Mouse (Mus musculus) thymus, adult 18-20 months (tissue): ENCODE data around the gene Cfap74.
"Not testable (repeated sequence)": the region's sequence is repeated elsewhere in the genome, so short reads cannot be mapped to it uniquely, and the experiment has no call there.

ENCODE experiments used
- DNase-seq, 2 experiments: peaks; one replicate each; pipeline ENCODE4 v3.0.0; 2022; ENCODE audit warnings: mixed read lengths in 2 of 2

Cfap74 gene

DNA sequence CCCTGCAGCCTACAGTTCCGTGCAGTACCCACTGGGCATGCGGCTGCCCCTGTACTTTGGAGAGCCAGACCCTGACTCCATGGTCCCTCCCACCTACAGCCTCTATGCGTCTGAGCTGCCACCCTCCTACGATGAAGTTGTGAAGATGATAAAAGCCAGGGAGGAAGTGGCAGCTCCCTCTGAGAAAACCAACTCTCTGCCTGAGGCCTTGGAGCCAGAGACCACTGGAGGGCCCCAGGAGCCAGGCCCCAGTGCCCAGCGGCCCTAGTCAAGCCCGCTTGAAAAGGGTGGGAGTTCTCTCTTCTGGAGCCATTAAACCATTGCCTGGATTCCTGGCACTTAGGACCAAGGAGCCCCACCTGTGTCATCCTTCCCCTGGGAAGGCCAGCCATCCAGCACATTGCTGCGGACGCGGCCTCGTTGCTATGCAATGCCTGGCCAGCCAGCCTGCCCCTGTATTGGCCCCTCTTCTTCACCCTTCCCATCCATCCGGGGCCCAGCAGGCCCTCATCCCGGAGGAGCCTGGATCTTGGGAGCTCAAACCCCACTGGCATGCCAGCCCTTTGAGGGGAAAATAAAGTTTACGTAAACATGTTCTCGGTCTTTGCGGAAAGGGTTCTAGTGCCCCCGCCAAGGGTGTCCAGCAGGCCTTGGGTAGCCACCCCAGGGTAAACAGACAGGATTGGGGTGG, 61.4 kb downstream of the Cfap74 start:
- DNase-seq: no peak

DNA sequence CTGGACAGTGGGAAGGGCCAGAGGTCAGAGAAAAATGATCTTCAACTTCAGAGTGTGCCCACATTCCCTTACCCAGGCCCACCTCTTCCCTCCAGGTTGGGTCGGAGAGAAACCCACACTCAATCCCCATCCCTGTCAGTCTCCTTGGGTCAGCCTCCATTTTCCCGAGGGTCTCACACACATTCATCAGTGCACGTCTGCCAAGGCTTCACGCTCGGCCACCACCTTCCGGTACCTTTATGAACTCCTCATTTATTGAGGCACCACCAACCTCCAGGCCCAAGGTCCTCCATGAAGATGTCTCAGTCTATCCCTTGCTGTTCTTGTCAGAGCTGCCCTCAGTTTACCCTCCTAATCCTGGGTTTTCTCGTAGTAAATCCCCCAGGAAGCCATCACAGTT, 62.0 kb downstream of the Cfap74 start:
- DNase-seq: no peak

DNA sequence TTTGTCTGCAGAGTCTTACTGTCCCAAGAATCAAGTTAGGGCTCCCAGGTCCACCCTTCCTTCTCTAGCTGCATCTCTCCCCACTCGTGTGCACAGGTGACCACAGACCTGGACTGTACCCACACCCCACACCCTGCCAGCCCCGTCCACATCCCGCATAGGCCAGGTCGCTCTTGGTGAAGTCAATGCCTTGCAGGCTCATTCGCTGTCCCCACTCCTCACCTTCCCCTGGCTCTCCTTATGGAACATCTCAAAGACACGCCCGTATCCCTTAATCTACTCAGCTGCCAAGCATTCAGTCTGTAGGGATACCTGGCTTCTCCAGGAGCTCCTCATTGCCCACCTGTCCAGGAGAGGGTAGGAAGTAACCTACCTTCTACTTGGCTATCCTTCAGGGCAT, 62.4 kb downstream of the Cfap74 start:
- DNase-seq: no peak

DNA sequence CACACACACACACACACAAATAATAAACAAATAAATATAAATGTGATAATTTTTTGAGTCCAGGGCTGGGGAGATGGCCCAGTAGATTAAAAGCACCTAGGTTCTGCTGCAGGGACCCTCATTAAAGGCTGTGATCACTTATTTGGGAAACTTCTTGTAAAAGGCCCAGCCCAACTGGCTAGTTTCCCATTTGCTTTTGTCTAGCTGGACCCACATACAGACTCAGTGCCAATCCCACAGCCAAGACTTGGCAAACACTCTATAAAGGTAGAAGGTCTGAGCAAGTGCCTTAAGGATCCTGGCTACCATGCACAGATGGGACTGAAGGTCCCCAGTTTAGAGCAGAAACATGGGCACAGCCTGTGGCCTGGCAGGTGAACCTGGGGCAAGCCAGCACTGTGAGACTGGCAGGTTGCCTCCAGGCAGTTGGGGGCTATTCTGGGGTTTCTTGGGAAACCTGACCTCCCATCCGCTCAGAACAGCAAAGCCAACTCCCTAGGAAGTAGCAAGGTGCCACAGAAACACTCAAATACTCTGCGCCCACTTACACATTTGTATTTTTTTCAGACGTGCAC, 63.8 kb downstream of the Cfap74 start:
- DNase-seq: no peak

DNA sequence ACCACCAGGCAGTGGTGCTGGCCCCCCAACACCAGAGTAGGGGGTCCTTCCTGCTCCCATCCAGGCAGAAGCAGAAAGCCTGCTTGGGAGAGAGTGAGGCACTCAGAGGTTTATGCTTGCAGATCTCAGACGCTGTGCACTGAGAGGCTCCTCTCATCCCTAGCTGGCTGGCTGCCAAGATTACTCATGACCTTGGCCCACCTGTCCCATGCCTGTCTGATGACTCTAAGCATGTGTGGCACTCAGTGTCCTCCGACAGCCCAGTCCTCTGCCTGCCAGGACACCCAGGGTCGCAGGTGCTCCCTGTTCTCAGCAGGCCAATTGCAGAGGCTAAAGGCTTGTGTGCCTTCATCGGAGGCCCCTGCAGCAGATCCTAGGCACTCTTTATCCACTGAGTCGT, 64.3 kb downstream of the Cfap74 start:
- DNase-seq: no peak

DNA sequence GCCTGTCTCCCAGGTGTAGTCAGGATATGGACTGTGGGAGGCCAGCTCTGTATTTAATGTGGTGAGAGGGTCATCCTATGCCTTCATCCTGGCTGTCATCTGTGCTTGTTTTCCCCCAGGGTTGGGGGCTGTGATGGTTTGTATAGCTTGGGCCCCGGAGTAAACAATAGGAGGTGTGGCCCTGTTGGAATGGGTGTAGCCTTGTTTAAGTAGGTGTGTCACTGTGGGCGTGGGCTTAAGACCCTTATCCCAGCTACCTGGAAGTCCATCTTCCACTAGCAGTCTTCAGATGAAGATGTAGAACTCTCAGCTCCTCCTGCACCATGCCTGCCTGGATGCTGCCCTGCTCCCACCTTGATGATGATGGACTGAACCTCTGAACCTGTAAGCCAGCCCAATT, 64.8 kb downstream of the Cfap74 start:
- not testable (repeated sequence) for DNase-seq

DNA sequence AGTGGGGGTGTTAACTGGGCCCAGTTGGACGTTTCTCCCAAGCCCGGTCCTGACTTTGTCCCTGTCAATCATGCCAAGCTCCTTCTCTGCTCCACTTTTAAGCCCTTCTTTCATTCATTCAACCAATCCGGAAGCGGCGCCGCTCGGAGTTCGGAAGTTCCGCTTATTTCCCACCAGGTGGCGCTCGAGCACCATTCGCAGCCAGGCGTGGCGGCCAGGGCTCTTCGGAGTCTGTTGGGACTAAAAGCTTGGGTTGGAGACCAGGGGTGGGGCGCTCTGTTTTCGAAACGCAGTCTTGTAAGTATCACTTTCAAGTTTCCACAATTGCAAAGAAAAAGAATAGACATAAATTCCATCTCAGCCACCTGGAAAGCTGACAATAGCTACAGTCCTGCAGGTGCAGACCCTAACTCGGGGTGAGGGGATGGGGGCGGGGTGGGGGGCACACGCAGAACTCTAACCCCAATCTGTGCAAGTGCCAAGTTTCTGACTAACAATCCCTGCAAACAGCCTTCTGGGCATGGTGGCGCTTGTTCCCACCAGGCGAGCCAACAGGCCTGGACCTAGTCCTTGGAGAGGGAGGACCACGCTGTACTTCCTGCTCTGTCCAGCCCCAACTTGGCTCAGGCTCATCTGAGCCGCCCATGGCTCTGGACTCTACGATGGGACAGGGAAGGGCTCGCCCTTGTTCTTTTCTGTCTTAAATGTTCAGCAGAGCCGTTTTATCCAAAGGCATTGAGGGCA, 72.6 kb downstream of the Cfap74 start:
- peak; percentile 51 to 58 for DNase-seq

DNA sequence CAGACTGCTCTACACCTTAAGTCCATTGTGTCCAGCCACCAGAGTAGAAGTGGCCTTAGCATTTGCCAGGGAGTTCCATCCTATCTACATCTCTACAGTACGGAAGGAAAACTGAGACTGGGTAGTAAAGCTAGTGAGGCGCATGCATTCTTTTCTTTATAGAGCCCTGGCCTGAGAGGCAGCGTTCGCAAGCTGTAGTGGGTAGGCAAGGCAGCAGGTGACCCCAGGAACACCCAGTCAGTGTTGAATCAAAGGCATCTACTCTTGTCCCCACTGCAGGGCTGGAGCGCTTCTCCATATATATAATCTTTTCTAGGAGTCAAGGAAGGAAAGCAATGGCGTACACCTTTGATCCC, 73.1 kb downstream of the Cfap74 start:
- no peak for DNase-seq

DNA sequence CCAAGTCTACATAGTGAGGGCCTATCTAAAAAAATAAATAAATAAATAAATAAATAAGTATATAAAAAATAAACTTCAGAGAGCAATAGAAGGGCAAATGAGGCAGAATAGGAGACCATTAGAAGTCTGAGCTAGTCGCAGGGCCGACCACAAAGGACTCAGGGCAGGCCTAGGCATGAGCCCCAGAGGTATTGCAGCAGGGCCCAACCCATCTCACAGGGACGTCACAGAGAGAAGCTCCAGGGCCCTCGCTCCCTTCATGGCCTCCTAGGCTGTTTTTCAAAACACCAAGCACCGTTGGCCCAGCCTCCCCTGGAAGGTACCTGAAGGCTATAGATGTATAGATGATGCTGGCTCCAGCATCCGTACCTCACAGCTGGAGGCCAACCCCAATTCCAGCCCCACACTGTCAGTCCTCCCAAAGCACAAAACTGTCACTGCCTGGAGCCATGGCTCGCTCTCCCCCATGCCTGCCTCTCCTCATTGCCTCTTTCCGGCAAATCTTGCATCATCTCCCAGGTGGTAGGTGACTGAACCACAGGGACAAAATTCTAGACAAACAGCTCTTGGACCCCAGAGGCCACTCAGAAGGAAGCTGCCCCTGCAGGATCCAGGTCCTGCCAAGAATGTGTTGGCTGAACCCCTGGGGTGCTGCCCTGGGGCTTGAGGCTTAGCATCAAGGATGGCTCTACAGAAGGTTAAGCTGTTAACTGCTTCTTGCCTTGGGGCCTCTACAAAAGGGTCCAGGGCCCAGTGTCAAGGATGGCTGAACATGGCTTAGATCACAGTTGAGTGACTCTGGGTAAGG, 73.9 kb downstream of the Cfap74 start:
- DNase-seq: no peak

DNA sequence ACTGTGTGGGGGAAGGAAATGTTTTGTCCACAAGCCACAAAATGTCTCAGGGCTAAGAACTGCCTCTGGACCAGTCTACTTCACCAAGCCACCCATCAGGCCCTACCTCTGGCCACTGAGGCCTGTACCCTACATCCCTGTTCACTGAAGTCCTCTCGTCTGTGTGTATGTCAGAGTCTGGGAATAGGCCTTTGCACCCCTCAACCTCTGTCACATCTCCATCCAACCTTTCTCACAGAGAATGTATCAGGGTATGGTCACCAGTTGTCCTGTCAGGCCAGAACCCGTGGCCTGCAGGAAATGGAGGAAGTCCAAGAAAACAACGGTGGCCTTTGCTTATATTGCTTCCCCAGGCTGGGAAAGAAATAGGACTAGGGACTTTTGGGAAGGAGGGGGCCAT, 76.5 kb downstream of the Cfap74 start:
- DNase-seq: no peak

DNA sequence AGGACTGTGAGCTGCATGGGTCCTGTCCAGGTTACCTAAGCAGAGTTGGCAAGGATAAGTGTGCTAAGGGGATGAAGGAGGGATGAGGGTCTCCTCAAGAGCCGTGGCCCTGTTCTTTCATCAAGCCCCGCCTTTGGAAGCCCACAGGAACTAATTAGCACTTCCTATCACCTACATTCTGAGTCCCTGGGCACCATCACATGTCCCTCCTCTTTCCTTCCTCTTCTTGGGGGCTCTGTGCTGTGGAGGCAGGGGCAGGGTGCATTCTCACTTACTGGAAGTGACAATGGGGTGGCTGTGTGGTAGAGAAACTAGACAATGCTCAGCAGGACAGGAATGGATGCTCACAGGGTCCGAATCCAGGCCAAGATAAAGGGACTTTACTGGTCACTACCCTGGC, 78.8 kb downstream of the Cfap74 start:
- DNase-seq: no peak

DNA sequence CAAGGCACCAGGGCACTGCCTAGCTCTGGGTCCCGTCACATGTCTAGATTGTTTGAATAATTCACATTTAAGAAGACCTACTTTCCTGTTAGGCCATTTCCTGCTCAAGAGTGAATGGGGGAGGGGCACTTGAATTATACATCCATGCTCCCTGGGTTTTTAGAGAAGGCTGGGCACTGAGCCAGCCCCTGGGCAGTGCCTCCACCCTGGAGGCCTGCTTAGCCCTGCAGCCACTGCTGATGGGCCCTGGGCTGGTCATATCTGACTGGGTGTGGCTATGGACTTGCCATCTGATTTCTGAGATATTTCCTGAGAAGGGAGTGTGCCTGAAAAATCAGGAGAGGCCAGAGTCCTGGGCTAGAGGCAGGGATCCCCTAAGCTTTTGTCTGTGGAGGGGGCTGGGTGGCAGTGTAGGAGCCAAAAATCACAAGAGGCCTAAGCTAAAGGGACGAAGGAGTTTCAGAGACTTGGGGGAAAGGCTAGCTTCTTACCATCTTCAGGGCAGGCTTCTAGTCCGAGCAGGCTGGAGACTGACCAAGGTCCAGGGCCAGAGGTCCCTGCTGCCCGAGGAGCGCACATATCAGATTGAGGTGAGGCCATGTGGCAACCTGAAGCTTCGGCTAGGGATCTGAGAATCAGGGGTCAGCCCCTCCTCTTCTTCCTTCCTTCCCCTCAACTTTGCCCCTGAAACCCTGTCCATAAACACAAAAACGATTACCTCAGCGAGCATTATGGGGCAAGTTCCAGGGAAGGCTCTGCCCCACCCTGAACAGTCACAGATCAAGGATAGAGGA, 79.4 kb downstream of the Cfap74 start:
- DNase-seq: no peak

DNA sequence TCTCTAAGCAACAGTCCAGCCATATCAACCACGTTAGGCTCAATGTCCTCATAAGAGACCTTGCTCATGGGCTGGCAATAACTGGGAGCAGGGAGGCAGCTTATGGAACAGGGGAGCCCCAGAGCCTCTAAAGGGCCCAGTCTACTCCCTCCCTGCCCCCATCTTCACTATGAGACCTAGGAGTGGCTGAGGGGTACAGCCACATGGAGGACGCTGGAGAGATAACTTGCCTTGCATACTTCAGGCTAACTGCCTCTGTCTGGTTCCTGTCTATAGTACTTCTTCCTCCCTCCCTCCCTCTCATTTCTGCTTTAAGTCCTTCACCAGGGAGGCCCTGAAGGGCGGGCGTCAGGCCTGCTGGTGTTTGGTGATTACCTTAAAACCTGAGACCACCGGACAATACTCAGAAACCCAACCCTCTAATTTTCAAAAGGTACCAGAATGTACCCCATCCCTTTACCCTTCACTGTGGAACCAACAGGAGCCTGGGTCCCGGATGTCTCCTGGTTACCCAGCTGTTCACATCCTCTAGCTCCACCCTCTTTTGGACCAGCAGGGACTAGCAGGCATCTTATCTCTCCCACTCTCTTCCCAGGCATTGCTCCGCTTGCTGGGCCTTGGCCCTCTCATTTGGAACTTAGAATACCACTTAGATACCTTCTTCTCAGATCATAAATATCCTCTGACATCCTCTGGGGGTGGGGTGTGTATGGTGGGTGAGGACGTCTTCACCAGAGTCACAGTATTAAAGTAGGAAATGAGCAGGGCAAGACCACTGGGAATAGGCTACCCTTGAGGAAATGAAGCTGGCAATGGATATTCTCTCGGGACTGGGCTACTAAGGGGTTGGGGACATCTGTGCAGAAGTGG, 80.3 kb downstream of the Cfap74 start:
- DNase-seq: no peak

DNA sequence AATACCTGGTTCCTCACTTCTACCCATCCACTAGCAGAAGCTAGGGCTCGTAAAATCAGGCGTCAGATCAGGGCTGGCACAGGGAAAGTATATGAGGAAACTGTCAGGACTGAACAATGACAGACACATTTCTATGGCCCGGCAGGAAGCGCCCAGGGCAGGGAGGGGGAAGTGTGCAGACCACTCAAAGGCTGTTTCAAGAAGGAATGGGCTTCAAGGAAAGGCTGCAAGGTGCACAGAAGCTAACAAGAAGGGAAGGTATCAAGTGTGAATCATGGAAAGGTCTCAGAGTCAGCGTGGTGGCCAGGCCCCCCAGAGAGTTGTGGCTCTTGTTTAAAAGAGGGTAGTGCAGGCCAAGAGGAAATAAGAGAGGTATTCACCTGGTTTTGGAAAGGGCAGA, 81.5 kb downstream of the Cfap74 start:
- no peak for DNase-seq

DNA sequence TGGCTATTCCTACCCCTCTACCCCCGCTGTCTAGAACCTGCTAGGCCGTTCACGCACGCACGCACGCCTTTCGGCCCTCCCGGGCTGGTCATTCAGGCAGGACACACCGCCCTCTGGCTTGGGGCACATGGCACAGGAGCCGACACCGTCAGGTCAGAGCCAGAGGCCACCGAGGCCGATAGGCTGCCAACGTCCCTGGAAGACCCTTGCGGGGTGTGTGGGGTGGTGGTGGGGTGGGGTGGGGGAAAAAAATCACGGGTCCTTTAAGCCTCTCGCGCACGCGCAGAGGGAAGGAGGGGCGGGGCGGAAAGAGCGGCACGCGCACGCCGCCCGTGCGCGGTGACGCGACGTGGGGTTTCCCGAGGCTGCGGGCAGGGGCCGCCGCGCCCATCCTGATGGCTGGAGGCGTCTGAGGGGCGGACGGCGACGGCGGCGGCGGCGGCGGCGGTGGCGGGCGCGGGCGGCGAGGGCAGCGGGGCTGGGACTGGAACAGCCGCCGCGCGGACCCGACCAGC, 82.1 kb downstream of the Cfap74 start, which contains the start of gene Gnb1:
Gene Gnb1 (plus strand): TSS at position 372 of the 515 bp plus-strand sequence.
- DNase-seq: peak; percentile 76 to 82

DNA sequence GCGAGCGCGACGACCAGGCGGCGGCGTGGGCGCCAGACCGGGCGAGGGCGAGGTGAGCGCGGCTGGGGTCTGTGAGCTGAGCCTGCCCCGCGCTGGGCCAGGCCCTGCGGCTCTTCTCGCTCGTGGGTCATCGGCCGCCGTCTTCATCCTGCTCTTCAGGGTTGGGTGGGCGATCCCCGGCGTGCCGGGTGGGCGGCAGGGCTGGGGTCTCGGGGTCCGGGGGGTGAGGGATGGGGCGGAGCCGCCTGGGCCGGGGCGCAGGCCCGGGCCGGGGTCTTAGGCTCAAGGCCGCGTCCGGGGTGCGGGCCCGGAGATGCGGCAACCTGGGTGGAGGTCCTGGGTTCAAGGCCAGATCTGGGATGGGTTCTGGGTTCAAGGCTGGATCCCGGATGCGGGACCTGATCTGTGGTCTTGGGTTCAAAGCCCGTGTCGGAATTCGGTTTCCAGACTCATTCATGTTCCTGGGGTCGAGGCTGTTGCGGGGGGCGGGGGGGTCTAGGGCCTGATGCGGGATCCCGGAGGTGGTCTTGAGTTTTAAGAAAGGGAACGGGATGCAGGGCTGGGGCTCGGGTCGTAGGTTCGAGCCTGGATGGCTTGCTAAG, 82.6 kb downstream of the Cfap74 start:
- DNase-seq: peak; percentile 30 to 36

DNA sequence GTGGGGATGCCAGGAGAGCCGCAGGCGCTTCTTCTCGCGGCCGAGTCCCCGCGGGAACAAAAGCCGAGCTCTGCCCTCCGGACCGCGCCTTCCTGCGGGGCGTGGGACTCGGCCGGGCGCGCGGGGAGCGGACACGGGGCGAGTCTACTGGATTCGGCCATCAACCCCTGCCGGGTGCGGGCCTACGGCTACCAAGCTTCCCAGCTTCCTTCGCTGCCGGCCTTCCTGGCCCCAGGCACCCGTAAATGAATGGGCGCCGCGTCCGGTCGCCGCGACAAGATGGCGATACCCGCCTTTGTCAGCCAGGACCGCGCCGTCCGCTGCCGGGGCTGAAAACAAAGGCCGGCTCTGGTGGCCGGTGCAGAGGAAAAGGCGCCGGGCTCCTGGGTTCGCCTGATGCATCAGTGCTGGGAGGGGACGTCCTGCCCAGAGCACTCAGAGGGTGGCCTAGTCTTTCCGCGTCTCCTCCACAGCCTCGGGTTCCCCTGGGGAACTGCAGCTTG, 83.2 kb downstream of the Cfap74 start:
- DNase-seq: peak in 1 of 2 experiments; percentile 39

DNA sequence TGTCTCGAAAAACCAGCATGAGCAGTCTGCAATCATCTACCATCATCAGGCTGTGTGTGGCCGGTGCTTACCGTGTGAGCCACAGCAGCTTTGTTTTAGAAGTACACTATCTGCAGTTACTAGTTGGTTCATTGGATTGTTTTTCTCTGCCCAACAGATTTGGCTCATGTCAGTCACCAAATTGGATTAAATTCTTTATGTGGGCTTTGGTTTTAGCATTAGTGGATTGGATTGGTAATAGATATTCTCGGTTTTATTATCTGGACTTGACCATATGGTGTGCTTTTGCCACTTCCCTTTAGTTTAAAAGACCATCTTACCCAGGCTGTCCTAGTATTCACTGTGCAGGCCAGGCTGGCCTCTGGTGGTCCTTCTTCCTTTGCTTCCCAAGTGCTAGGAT, 85.9 kb downstream of the Cfap74 start:
- DNase-seq: no peak

DNA sequence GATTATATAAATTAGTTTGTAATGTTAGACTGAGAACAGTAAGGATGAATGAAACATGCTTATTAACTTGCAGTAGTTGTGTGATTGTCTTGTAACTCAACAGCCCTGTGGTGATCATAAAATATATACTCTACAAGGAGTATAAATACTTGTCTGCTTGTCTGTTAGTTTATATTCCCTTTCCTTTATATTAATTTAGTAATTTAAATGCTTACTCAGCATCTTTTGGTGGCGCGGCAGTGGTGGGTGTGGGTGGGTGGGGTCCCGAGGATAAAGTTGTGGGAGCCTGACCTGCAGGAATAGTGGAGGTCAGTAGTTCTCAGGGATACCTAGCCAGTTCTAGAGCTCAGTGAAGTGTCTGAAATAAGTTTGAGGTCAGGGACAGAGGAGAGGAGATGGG, 89.0 kb downstream of the Cfap74 start:
- DNase-seq: no peak

DNA sequence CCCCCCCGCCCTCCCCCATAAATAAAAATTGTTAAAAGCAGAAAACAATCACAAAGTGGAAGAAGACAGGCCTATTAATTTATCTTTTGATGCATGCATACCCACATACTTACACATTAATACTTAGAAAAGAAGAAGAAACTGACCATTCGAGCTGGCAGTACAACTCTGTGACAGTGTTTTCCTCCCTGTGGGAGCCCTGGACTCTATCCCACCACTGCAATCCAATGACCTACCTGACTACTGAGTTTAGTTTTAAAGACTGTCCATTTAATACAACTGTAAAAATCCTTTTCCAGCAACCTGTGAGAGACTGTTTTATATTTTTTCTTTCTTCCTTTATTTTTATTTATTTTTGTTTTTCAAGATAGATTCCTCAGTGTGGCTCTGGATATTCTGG, 92.1 kb downstream of the Cfap74 start:
- no peak for DNase-seq

DNA sequence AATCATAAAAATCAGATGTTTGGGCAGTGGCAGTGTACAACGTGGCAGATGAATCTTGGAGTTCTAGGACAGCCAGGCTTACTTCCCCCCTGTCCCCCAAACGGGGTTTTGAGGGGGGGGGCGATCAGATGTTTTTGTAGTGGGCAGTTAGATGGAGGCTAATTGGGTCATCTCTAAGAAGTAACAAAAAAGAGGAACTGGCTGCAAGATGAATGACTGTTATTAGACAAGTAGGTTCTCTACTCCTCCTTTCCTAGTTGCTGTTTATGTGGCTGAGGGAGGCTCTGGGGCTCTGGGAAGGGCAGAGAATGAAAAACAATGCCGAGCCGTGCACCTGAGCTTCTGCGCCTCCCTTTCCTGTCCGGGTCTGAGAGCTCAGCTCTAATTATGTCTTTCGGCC, 96.1 kb downstream of the Cfap74 start:
- no peak for DNase-seq
